Mouse (Mus musculus) megakaryocyte, adult 5-6 weeks (primary cell): ENCODE results near the gene Olfr763. TPM values are rescaled to one million over a fixed set of nuclear protein-coding genes. Genes with fewer than 3 reads are reported as not detected.
A peak's percentile ranks its signal among the peaks of the same experiment; 100 is the strongest.
"Not testable (repeated sequence)": the region's sequence is repeated elsewhere in the genome, so short reads cannot be mapped to it uniquely, and the experiment has no call there.

Source experiments
- ATAC-seq: 2 replicates; pipeline ENCODE4 v1.8.0; 2016; ENCODE audit warnings: mild to moderate bottlenecking, inconsistent platforms; ENCODE audit not compliant: poor library complexity, severe bottlenecking
- total RNA-seq, 2 experiments: library from RNA; stranded (forward) in 1 of 2; stranded (reverse) in 1 of 2; fragments of 153-499, 151-499 nt in 1 of 2; fragments of 221-1000, 200-1000 nt in 1 of 2; gene quantifications; 2 replicates each; pipeline versions ENCODE4 v1.2.3 to v1.2.4; 2015 to 2017

The Olfr763 gene
- total RNA-seq (2015) (not detected in 2 replicates), total RNA-seq (2017) (not detected in 2 replicates)

GRCm38 (mm10) chr10:129010288-129010841 lies at the start of gene Olfr763:
Gene Olfr763, plus strand, starts transcription at chr10:129010791.
- ATAC-seq = no peak

- ATAC-seq = no peak
Observed at GRCm38 (mm10) chr10:128964961-128965360, 45.6 kb upstream of the Olfr763 start.

GRCm38 (mm10) chr10:128965871-128966270 lies 44.7 kb upstream of the Olfr763 start:
- ATAC-seq = peak; percentile 98

- no peak for ATAC-seq
Observed at GRCm38 (mm10) chr10:128968341-128968749, 42.2 kb upstream of the Olfr763 start.

- ATAC-seq = no peak
Observed at GRCm38 (mm10) chr10:128970740-128971250, 39.8 kb upstream of the Olfr763 start.

- ATAC-seq = no peak
Observed at GRCm38 (mm10) chr10:128972841-128973240, 37.8 kb upstream of the Olfr763 start.

- ATAC-seq = no peak
Observed at GRCm38 (mm10) chr10:128976395-128976794, 34.2 kb upstream of the Olfr763 start.

GRCm38 (mm10) chr10:128977522-128978114 lies 33.0 kb upstream of the Olfr763 start:
- ATAC-seq = peak; percentile 91

GRCm38 (mm10) chr10:128980644-128981365 lies 29.8 kb upstream of the Olfr763 start:
- ATAC-seq = no peak

GRCm38 (mm10) chr10:128989131-128989530 lies 21.5 kb upstream of the Olfr763 start, which contains the start of gene Olfr9:
Gene Olfr9, plus strand, starts transcription at chr10:128989431.
- ATAC-seq = not testable (repeated sequence)

GRCm38 (mm10) chr10:128990129-128990850 lies 20.3 kb upstream of the Olfr763 start:
- ATAC-seq = peak; percentile 63

GRCm38 (mm10) chr10:128990994-128991393 lies 19.6 kb upstream of the Olfr763 start:
- no peak for ATAC-seq

GRCm38 (mm10) chr10:128995796-128996195 lies 14.8 kb upstream of the Olfr763 start:
- no peak for ATAC-seq

GRCm38 (mm10) chr10:128996523-128997040 lies 14.0 kb upstream of the Olfr763 start:
- ATAC-seq = no peak

GRCm38 (mm10) chr10:129004032-129004920 lies 6.3 kb upstream of the Olfr763 start:
- ATAC-seq = no peak

- peak; percentile 66 for ATAC-seq
Observed at GRCm38 (mm10) chr10:129011511-129011910, 920 bp downstream of the Olfr763 start.

- ATAC-seq = no peak
Observed at GRCm38 (mm10) chr10:129014477-129014876, 3.9 kb downstream of the Olfr763 start.

GRCm38 (mm10) chr10:129023319-129023718 lies 12.7 kb downstream of the Olfr763 start:
- no peak for ATAC-seq

- ATAC-seq = peak; percentile 68
Observed at GRCm38 (mm10) chr10:129026018-129026662, 15.5 kb downstream of the Olfr763 start.
